Mouse (Mus musculus): ENCODE results near the gene 5830473C10Rik.

Gene 5830473C10Rik

DNA sequence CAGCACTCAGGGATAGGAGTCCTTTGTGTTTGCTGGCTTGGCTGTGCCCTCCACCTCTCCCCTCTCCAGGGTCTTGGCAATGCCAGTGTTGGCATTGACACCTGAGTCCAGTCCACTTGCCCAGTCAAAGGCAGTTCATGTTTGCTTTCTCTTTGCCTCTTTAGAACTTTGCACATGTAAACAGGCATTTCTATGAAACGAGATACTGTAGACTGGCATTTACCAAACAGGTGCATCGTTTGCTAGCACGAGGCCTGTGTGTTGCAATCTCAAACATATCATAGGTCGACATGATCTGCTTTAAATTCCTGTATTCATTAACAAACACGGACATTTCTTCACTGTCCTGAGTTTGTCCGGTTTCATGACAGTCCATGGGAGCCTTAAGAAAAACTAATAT lies at the start of gene 5830473C10Rik:
TSS of gene 5830473C10Rik (plus strand) at position 365 of the 400 bp plus-strand sequence.
- no peak for DNase-seq (ENCODE audit: low spot score)

DNA sequence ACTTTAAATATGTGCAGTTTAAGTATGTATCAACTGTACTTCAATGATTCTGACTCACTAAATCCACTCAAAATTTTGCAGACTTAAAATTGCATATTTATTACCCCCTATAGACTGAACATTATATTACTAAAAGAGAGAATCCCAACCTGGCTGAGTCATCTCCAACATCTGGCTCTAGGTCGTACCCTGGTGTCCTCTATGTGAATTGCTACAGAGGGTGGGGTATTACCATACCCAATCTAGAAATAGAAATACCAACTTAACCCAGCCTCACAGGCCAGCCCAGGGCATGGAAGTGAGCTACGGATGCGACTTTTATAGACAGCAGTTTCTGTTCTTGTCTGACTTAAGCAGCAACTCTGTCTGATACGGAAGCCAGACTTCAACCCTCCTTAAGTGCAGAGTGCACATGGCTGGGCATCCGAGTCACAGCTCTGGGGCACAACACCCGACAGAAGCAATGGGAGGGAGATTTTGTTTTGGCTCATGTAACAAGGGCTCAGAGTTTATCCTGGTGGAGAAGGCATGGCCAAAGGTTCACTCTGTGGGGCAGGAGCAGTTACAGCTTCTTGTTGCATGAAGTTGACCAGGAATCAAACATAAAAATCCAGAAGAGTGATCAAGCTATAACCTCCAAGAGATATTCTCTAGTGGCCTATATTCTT lies 48.5 kb upstream of the 5830473C10Rik start:
- no peak for DNase-seq (ENCODE audit: low spot score)

DNA sequence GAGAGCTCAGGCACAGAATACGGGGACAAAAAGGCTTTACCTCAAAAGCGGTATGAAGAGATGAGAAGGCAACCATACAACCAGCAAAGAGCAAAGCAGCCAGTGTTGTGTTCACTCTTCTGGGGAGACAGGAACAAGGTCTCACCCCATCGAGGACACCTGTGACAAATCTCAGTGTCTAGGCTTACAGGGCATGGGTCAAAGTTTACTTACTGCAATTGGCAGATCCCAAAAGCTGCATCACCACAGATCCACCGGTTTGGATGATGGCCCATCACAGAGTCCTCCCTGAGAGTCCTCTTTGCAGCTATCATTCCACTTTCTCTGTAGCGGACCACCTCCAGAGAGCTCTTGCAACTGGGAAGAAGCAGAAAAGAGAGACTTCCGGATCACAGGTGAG lies 45.3 kb upstream of the 5830473C10Rik start:
- DNase-seq (ENCODE audit: low spot score): no peak

DNA sequence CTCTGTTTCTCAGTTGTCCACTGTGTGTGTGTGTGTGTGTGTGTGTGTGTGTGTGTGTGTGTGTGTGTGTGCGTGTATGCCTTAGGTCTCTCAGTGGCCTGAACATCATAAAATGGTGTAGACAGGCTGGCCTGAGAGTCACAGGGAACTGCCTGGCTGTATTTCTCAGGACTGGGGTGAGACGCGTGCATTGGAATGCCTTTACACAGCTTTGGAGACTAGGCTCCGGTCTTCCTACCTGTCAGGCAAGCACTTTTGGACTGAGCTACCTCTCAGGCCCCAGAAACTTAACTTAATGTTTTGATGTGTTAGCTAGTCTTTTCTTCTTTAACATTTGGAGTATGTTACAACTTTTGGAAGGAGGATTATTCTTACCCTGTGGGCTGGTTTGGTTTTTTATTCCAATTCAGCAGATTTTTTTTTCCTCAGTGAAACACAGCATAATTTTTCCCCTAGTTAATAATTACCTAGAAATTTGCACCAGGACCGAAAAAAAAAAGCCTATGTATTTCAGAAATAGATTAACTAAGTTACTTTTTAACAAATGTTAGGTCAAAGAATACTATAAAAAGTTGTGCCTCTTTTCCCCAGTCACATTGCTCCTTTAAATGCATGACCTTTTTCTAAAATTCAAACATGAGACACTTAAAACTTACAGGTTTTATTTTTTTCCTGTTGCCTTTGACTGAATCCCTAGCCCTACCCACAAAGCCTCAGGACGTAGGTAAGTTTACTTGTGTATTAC lies 42.4 kb upstream of the 5830473C10Rik start, which contains the start of gene Afm:
TSS of gene Afm (plus strand) at position 577 of the 745 bp plus-strand sequence.
- no peak for DNase-seq (ENCODE audit: low spot score)

DNA sequence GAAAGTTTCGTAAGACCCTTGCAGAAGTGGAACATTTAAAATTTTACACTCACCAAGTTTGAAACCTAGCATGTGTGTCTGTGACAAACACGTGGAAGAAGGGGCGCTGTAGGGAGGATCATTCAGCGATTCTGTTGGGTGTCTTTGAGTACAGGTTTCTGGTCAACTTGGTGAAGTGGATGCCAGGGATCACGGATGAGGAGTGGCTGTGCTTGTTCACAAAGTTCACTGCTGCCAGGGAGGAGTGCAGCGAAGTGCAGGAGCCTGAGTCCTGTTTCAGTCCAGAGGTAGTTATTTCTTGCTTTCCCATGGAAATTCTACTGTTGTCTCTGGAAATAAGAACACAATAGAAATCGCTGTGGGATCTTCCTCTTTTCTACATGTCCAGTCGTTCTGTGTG lies 9.7 kb upstream of the 5830473C10Rik start:
- no peak for DNase-seq (ENCODE audit: low spot score)

DNA sequence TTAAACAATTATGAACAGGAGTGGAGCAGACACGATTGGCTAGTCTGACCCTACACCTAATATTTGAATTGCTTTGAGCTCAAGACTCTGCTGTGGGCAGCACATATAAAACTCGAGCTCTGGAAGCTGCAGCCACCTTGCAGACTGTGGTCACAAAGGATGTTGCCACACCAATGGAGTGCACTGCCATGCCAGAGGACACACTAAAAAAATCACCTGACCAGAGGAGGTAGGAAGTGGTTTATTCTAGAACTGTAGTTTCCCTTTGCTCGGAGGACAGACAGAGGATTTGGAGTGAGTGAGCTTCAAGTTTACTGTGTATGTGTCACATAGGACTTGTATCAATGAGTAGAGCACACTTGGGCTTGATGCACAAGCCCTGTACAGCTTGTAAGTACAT lies 4.9 kb upstream of the 5830473C10Rik start:
- no peak for DNase-seq (ENCODE audit: low spot score)

DNA sequence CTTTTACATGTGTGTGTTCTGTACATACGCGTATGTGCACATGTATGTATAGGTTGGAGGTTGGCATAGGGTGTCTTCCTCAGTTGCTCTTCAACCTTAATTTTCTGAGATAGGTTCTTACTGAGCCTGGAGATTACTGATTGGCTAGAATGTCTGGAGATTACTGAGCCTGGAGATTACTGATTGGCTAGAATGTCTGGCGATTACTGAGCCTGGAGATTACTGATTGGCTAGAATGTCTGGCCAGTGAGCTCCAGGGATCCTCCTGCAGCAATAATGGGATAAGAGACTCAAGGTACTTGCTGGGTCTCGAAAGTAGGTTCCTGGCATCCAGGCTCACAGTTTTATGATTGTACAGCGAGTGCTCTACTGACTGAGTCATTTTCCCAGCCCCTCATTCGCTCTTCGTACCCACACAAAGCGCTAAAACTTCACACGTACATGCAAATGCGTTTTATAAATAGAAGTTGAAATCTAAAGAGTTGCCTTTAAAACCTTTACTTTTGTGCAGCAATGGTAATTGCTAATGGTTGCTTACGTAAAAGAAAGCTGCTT lies 891 bp downstream of the 5830473C10Rik start:
- peak; percentile 34 for DNase-seq (ENCODE audit: low spot score)

DNA sequence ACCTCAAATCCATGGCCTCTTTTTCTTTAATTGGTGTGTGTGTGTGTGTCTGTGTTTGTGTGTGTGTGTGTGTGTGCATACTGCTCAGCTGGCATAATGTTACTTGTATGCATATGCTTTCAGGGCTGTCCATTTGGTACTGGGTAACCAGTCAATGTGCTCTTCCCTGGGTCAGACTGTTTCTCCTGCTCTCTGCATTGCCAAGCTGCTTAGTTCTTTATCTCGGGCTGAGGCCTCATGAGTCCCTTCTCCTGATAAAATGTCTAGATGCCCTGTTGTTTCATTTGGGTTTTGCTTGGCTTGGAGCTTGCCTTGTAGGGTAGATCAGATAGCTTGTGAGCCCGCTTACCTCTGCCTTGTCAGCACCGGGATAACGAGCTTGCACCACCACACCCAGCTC lies 2.0 kb downstream of the 5830473C10Rik start:
- DNase-seq (ENCODE audit: low spot score): no peak

DNA sequence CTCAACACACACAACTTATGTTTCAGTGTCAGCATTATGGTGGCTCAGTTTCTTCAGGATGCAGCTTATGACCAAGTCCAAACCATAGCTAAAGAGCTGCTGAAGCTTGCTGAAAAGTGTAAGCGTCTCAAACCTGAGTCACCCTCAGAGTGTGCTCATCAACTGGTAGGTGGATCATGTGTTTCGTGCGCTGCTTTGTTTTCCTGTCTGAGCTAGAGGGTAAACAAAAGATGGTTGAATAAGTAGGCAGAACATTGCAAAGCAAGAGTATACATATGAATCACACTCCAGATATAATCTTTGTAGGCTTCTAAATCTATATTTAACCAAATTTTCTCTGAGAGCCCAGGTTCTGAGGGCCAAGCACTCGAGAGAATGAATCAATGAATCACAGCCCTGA lies 3.3 kb downstream of the 5830473C10Rik start:
- no peak for DNase-seq (ENCODE audit: low spot score)

DNA sequence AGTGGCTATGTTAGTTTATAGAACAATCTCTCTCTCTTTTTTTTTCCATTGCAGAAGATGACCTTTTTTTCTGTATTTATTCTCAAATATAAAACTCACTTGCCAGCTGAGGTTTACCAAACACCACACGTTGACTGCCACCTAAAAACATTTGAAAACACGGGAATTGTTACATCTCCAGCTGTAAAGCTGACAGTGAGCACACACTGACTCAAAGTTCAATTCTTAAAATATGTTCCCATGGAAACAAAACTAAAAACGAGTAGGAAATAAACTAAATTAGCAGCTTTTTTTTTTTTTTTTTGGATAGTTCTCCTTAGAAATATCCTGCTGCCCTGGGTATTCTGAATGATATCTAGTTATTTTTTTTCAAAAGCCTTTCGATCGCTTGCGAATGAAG lies 4.3 kb downstream of the 5830473C10Rik start:
- DNase-seq (ENCODE audit: low spot score): no peak

DNA sequence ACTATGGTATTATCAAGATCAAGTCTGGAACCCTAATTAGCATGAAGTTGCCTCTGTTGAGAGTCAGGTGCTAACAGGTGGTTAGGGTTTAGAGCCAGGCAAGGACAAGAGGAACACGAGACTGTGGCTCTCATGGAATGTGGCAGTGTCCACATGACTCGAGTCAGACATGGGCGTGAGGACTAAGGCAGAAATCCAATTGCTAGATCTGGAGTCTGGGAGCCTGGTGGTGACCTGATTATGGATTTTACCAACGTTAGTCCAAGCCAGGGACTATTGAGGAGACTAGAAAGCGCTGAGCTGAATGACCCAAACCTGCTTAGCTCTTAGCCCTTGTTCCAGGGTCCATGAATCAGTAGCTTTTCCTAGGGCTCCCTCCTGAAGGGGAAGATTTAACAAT lies 6.9 kb downstream of the 5830473C10Rik start:
- no peak for DNase-seq (ENCODE audit: low spot score)

DNA sequence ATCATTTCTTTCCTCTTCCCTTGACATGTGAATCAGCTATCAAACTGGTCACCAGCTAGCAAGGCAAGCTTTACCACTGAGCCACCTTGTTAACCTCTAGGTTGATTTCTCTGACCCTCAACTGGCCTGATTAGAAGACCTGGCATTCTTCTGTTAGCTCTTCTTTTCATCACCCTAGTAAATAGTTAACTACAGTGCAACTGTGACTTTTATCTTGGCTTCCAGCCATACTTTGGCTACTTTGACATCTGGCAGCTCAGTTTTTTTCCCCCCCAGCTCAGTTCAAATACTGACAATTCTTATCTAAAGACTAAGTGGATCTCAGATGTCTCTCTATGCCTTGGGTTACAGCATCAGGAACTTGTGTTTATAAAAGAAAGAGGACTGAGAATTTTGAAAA lies 7.4 kb downstream of the 5830473C10Rik start:
- no peak for DNase-seq (ENCODE audit: low spot score)

DNA sequence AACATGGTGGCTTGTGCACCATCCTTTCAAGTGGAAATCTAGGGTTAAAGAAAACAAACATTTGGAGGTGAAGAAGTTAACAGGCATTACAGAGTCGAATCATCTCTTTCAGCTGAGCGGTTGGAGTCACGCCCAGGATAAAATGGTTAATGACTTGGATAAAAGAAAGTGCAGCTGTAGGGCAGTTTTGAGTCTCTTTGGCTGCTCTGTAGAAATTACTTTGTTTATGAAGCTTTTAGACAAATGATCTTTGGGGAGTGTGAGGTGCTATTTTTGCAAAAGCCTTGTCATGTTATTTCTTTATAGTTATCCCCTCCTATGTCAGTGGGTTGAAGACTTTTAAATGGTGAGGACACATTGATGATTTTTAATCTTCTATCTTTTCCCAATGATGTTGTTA lies 10.3 kb downstream of the 5830473C10Rik start:
- no peak for DNase-seq (ENCODE audit: low spot score)

DNA sequence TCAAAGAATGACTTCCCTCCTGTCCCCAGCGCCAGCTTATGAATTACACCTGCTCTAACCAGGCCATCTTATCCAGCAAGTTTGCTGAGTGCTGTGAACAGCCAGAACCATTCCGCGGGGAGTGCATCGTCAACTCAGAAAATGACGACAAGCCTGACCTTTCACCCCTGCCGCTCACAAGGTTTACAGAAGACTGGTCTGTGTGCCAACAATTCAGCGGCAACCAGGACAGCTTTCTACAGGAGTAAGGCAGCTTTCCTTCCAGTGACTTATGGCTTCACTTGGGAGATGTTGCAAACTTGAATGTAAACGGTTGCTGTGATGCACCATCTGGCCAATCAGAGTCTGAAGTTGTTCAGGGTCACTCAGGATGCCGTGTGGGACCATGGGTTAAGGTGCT lies 16.8 kb downstream of the 5830473C10Rik start:
- DNase-seq (ENCODE audit: low spot score): no peak

DNA sequence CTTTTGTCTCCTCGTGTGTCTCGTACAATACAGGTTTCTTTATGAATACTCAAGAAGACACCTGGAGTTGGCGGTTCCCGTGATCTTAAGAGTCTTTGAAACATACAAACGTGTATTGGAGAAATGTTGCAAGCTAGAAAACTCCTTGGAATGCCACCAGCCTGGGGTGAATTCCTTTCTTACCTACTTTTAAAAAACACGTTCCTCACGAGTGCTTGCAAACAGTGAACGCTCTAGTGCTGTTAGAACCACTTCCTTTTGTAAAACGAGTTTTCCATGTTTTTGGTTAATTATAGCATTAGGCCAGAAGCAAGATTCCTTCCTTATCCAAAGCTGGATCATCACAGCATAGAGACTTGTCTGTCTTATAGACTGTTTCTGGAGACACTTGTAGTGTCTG lies 18.6 kb downstream of the 5830473C10Rik start:
- DNase-seq (ENCODE audit: low spot score): no peak

DNA sequence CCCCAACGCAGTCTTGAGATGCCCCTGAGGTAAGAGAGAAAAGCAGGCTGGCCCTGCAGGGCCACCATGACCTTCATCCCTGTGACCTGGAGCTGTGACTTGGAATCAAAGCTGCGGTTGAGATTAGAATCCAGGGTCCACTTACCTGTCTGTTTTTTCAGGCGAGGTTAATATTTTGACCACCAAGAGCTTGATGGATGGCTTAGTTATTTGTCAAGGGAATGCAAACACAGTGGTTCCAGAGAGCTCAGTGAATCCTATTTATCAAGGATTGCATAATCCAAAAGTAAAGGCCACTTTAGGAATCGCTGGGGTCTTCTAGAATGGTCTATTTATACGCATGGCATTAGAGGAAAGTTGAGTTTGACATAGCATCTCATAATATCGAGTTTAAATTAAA lies 21.3 kb downstream of the 5830473C10Rik start:
- no peak for DNase-seq (ENCODE audit: low spot score)

DNA sequence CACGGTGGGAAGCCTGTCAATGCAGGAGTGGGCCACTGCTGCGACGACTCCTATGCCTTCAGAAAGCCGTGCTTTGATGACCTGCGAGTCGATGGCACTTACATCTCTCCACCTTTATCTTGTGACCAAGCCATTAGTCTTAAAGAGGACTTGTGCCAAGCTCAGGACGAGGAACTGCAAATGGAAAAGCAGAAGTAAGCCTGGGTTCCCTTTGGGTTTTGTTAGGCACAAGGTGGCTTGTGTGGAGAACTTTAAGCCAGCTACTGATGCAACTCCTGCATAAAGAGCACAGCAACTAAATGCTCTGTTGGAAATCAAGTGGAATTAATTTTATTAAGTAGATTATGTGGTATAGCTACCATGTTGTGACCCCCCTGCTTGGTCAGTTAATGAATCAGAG lies 23.9 kb downstream of the 5830473C10Rik start:
- no peak for DNase-seq (ENCODE audit: low spot score)

DNA sequence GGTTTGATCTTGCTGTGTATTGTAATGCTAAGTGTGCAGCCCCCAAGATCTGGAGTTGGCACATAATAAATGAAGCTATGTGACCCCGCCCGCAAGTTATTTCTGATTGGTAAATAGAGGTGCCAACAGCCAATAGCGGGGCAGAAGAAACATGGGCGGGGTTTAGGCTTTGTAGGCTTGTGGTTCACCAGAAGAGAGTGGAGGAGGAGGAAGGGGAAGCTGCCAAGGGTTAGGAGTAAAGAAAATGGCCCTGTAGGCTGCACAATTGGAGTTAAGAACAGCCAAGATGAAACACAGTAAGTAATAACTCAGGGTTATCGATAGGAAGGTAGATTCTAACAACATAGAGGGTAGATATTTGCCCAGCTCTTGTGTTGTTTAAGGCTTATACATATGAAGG lies 25.6 kb downstream of the 5830473C10Rik start:
- no peak for DNase-seq (ENCODE audit: low spot score)

DNA sequence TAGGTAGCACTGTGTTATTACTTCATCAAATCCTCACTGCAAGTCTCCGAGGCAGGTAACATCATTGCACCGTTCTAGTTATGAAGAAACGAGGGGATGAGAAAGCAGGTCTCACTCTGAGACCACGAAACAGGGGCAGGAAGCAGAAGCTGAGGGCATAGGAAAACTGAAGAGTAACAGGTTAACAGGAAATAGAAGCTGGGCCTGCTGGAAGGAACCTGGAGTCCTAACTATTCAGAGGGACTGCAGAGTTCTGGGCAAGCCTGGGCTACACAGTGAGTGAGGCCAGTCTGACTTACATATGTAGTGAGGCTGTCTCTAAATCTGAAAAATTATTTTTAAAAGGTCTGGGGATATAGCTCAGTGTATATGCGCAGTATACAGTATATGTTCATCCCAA lies 27.2 kb downstream of the 5830473C10Rik start:
- no peak for DNase-seq (ENCODE audit: low spot score)

DNA sequence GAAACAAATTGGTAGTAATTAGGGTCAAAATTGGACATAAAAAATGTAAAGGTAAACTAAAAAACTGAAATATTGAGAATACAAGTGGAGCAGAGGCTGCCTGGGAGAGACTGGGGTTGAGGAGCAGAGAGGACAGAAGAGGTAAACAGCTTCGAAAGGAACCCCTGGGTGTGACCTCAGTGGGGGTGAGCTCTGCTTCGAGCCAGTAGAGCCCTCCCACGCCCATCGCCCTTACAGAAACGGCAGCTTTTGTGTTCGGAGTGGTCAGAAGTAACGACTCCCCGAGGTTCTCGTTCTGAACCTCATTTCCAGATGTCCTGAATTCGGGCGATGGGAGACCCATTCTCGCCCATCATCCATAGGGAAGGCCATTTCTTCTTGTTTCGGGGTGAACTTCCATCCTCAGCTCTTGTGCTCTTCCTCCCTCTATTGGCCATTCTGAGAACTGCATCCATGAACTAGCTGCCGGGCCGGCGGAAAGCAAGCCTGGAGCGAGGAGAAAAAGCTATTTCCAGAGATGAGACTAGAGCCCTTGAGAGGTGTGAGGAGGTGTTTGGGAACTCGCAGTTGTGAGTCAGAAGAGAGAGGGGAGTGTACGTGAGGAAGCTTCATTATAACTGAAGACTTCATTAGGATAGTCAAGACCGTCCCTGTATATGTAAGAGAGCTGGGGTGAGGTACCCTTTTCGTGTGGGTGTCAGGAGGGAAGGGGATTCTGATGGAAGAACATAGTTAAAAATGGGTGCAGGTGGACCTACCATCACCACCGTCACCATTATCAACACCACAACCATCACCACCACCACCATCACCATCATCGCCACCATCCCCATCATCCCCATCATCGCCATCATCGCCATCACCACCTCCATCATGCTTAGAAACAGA lies 28.0 kb downstream of the 5830473C10Rik start:
- DNase-seq (ENCODE audit: low spot score): peak; percentile 83

DNA sequence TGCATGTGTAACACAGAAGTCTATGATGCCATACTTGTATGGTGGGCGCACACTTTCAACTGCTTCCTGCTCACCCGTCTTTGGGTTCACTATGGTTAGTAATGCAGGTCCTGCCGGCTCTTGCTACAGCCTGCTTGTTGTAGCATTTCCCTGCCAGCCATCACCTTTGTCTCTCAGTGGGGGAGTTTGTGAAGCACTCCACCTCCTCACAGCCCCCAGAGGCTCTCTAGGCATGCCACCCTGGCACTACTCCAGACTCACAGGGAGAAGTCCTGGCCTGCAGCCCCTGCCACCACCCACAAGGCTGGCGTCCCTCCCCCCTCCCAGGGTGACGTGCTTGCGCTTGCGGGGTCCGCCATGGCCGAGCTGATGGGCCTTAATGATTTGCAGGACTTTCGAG lies 29.8 kb downstream of the 5830473C10Rik start:
- no peak for DNase-seq (ENCODE audit: low spot score)

DNA sequence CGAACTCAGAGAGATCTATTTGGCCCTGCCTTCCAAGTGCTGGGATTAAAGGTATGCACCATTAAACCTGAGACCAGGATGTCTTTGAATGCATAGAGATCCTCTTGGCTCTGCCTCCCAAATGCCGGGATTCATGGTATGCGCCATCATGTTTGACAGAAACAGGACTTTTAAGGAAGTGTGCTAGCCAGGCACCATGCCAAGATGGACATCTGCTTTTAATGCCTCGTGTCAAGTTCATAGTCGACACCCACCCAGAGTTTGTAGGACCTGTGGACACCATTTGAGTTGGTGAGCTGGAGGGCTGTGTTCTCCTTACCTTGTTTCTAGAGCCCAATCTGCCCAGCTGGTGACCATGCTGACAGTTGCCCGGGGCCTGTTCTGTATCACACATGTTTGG lies 31.0 kb downstream of the 5830473C10Rik start:
- no peak for DNase-seq (ENCODE audit: low spot score)

Data from left cerebral cortex, adult 11 months (tissue).